Mouse (Mus musculus) stomach, embryonic 15.5 days (tissue): ENCODE results near the gene Slamf7. TPM values are rescaled to one million over a fixed set of nuclear protein-coding genes. Genes with fewer than 3 reads are reported as not detected.

Source experiments
- ATAC-seq: fragments of 200-750 bp; cut with Nextera tagmentation; 2 replicates; pipeline ENCODE4 v1.8.0; 2017; ENCODE audit warnings: low read depth, moderate number of reproducible peaks, moderate TSS enrichment; ENCODE audit not compliant: insufficient read depth, low FRiP score
- H3K27ac ChIP-seq: fragments of 300-500 bp; sonication (generic); 2 replicates; pipeline ENCODE4 v1.5.1; 2015; ENCODE audit warnings: mild to moderate bottlenecking, inconsistent platforms
- H3K27me3 ChIP-seq: fragments of 300-500 bp; sonication (generic); replicated peaks from 2 replicates; pipeline ENCODE4 v1.6.1; 2015; ENCODE audit warnings: inconsistent platforms
- H3K36me3 ChIP-seq: fragments of 300-500 bp; sonication (generic); 2 replicates; pipeline ENCODE4 v1.6.1; 2015; ENCODE audit warnings: inconsistent platforms
- H3K4me1 ChIP-seq: fragments of 300-500 bp; sonication (generic); 2 replicates; pipeline ENCODE4 v1.6.1; 2015; ENCODE audit warnings: inconsistent platforms
- H3K4me2 ChIP-seq: fragments of 300-500 bp; sonication (generic); 2 replicates; pipeline ENCODE4 v1.6.1; 2015; ENCODE audit warnings: mild to moderate bottlenecking, inconsistent platforms
- H3K4me3 ChIP-seq: fragments of 300-500 bp; sonication (generic); replicated peaks from 2 replicates; pipeline ENCODE4 v1.5.1; 2015; ENCODE audit warnings: inconsistent platforms
- H3K9ac ChIP-seq: fragments of 300-500 bp; sonication (generic); 2 replicates; pipeline ENCODE4 v1.6.1; 2015; ENCODE audit warnings: inconsistent platforms
- H3K9me3 ChIP-seq: fragments of 300-500 bp; sonication (generic); 2 replicates; pipeline ENCODE4 v1.6.1; 2016; ENCODE audit warnings: inconsistent platforms
- WGBS: fragments of 180-500 bp; shearing (Covaris S2); methylation state at CpG from one replicate; pipeline ENCODE4 v1.1.7; 2015; 5-methylcytosine and 5-hydroxymethylcytosine counted together
- polyA plus RNA-seq: library from polyadenylated mRNA; unstranded; fragments of >200 nt; fragmentation: Nextera tagmentation; extraction: Ambion mirVana; gene quantifications from 2 replicates; pipeline ENCODE4 v1.2.1, GENCODE M21; 2015

Gene Slamf7
- polyA plus RNA-seq, 1 experiment from 2014 or later: 0.23 TPM

DNA sequence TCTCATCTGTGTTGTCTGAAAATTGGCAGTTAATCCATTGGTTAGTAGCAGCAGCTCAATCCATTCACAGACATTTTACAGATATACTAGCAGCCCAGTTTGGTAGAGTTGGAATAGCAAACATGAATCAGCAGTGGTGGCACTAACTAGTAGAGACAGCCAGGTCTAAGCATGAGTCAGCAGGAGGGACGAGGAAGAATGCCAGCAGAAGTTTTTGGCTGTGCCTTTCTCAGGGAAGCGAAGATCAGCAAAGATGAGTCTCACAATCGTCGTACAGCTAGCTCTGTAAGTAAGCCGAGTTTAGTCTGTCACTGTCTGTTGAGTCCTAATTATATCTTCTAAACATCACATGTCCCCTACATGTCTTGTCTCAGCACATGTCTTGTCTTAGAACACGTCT is 13.5 kb upstream of the Slamf7 start:
- ATAC-seq: no peak
- Histone ChIP-seq H3K9me3 (no peaks in the 10 kb centered on the region), H3K4me1 (no peaks in the 10 kb centered on the region), H3K4me3 (no peak overlapping the region), H3K36me3 (no peaks in the 10 kb centered on the region), H3K27me3 (no peaks in the 10 kb centered on the region), H3K27ac (no peak overlapping the region), H3K9ac (no peak overlapping the region), H3K4me2 (no peak overlapping the region)
- 78% methylated on average over 6 of the region's 6 CpGs for WGBS

GRCm38 (mm10) chr1:171663757-171664156 is 10.9 kb upstream of the Slamf7 start:
- H3K36me3 ChIP-seq: no peaks in the 10 kb centered on the region
- no peak overlapping the region for H3K4me3 ChIP-seq
- H3K27ac ChIP-seq: no peak overlapping the region
- WGBS: 86% methylated on average over 2 of the region's 2 CpGs
- no peaks in the 10 kb centered on the region for H3K4me1 ChIP-seq
- H3K27me3 ChIP-seq: no peaks in the 10 kb centered on the region
- ATAC-seq: no peak
- no peak overlapping the region for H3K9ac ChIP-seq
- H3K4me2 ChIP-seq: no peak overlapping the region
- no peaks in the 10 kb centered on the region for H3K9me3 ChIP-seq

- Histone ChIP-seq H3K27me3 (no peaks in the 10 kb centered on the region), H3K4me2 (no peak overlapping the region), H3K4me3 (no peak overlapping the region), H3K9me3 (no peaks in the 10 kb centered on the region), H3K36me3 (no peaks in the 10 kb centered on the region), H3K27ac (no peak overlapping the region), H3K9ac (no peak overlapping the region), H3K4me1 (no peaks in the 10 kb centered on the region)
- 72% methylated on average over 2 of the region's 2 CpGs for WGBS
- no peak for ATAC-seq
These were observed 8.6 kb upstream of the Slamf7 start for GRCm38 (mm10) chr1:171661482-171661881.

GRCm38 (mm10) chr1:171660423-171660822 is 7.6 kb upstream of the Slamf7 start:
- no peaks in the 10 kb centered on the region for H3K4me1 ChIP-seq
- no peak overlapping the region for H3K27ac ChIP-seq
- no peak for ATAC-seq
- no peaks in the 10 kb centered on the region for H3K9me3 ChIP-seq
- H3K4me3 ChIP-seq: no peak overlapping the region
- no peak overlapping the region for H3K9ac ChIP-seq
- H3K27me3 ChIP-seq: no peaks in the 10 kb centered on the region
- WGBS: 82% methylated on average over 1 of the region's 1 CpGs
- H3K36me3 ChIP-seq: no peaks in the 10 kb centered on the region
- no peak overlapping the region for H3K4me2 ChIP-seq

DNA sequence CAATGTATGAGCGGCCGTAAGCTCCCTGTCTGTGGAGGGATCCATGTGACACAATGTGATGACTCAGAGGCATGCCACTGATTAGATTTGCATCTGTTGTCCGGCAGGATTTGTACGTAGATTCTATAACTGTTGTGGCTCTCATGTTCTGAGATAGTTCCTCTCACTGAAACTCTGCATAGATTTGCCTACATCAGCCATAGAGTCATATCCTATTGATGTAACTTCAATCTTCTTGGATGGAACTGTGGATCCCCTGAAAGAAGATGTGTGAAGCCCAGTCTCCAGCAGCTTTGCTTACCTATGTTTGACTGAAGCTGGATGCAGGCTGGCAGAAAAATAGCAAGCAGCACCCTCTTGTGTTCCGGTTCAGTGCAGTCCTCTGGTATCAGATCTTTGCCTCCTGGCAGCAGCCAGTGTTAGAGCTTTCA is 5.7 kb upstream of the Slamf7 start:
- H3K4me3 ChIP-seq: no peak overlapping the region
- H3K9me3 ChIP-seq: no peaks in the 10 kb centered on the region
- ATAC-seq: no peak
- no peak overlapping the region for H3K4me2 ChIP-seq
- H3K27me3 ChIP-seq: no peaks in the 10 kb centered on the region
- 65% methylated on average over 5 of the region's 5 CpGs for WGBS
- H3K4me1 ChIP-seq: no peaks in the 10 kb centered on the region
- no peaks in the 10 kb centered on the region for H3K36me3 ChIP-seq
- H3K9ac ChIP-seq: no peak overlapping the region
- H3K27ac ChIP-seq: no peak overlapping the region

DNA sequence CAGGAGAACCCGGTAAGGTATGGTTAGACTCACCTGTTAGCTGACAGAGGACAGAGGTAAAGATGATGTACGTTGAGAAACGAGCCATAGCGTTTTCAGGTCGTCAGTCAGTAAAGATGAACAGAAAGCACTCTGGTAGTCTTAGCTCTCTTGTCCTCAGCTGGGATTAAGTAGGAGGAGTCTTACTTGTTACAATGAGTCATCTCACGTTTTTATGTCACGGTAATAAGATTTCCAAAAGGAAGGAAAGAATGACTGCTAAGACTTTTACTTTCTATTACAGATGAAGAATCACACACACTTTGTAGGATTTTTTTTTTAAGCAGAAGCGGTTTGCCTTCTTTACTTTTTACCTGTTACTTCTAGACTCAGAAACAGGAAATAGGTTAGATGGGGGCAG is 4.0 kb downstream of the Slamf7 start:
- Histone ChIP-seq H3K4me2 (no peak overlapping the region), H3K36me3 (no peaks in the 10 kb centered on the region), H3K9me3 (no peaks in the 10 kb centered on the region), H3K9ac (no peak overlapping the region), H3K4me1 (no peaks in the 10 kb centered on the region), H3K4me3 (no peak overlapping the region), H3K27me3 (no peaks in the 10 kb centered on the region), H3K27ac (no peak overlapping the region)
- WGBS: 64% methylated on average over 8 of the region's 8 CpGs
- ATAC-seq: no peak

GRCm38 (mm10) chr1:171647716-171648115 is 5.1 kb downstream of the Slamf7 start:
- H3K27ac ChIP-seq: no peak overlapping the region
- no peak for ATAC-seq
- H3K36me3 ChIP-seq: no peaks in the 10 kb centered on the region
- no peaks in the 10 kb centered on the region for H3K9me3 ChIP-seq
- no peaks in the 10 kb centered on the region for H3K4me1 ChIP-seq
- no peaks in the 10 kb centered on the region for H3K27me3 ChIP-seq
- 85% methylated on average over 5 of the region's 5 CpGs for WGBS
- H3K4me2 ChIP-seq: no peak overlapping the region
- H3K4me3 ChIP-seq: no peak overlapping the region
- H3K9ac ChIP-seq: no peak overlapping the region

DNA sequence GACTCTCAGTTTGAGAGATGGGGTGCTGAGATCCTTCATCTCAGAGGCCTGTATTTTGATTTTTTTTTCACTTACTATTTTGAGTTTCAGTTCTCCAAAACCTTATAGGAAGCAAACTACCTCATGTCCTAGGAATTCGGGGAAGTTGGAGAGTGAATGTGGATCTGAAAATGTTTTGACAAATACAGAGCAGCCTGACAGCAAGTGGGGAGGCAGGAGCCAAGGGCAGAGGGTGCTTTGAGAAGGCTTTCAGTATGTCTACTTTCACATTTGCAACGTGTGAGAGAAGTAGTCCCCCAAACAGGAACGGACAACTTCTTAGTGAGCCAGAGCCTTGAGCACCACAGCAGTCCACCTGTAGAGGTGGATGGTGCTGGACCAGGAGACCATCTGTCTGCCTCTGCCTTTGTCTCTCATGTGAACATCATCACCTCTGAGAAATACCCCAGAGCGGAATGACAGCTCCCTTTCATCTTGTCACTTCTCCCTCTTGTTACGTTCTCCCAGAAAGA is 6.3 kb downstream of the Slamf7 start:
- no peak overlapping the region for H3K4me2 ChIP-seq
- no peak overlapping the region for H3K27ac ChIP-seq
- no peaks in the 10 kb centered on the region for H3K36me3 ChIP-seq
- H3K9ac ChIP-seq: no peak overlapping the region
- H3K4me1 ChIP-seq: no peaks in the 10 kb centered on the region
- WGBS: 60% methylated on average over 5 of the region's 5 CpGs
- no peaks in the 10 kb centered on the region for H3K9me3 ChIP-seq
- H3K27me3 ChIP-seq: no peaks in the 10 kb centered on the region
- ATAC-seq: no peak
- H3K4me3 ChIP-seq: no peak overlapping the region

DNA sequence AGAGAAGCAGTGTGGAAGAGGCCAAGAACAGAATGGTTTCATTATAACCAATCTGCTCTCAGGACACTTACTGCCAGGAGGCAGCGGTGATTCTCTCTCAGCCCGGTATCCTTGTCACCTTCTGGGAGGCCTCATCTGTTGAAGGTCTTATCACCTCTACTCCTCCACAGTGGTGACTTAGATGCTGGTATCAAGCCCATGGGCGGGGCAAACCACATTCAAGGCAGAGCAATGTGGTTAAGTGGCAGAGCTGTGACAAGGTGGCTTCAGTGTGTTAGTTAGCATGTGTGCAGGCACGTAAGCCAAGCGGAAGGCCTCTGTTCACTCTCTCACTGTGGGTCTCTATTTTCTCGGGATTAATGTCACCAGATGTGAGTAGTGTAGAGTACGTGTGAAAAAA is 9.2 kb downstream of the Slamf7 start:
- Histone ChIP-seq H3K4me3 (no peak overlapping the region), H3K9ac (no peak overlapping the region), H3K36me3 (no peaks in the 10 kb centered on the region), H3K4me2 (no peak overlapping the region), H3K27ac (no peak overlapping the region), H3K27me3 (no peaks in the 10 kb centered on the region), H3K9me3 (no peaks in the 10 kb centered on the region), H3K4me1 (no peaks in the 10 kb centered on the region)
- 70% methylated on average over 7 of the region's 7 CpGs for WGBS
- no peak for ATAC-seq

DNA sequence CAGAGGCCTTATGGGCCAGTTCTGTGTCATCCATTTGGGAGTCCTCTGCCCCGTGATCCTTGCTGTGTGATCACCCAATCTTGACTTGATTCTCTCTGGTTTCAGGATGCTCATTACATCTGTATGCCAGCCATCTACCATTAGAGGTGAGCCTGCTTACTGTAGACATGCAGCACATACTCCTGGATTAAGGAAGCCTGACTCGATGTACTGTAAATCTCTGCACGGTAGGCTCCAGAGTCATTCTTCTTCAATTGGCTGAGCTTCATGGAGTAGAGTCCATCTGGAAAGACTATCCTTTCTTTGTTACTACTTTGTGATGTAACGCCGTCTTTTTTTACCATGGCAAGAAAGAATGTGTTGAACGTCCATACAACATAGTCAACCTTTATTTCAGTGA is 12.0 kb downstream of the Slamf7 start:
- H3K4me1 ChIP-seq: no peaks in the 10 kb centered on the region
- H3K4me2 ChIP-seq: no peak overlapping the region
- no peak overlapping the region for H3K9ac ChIP-seq
- H3K4me3 ChIP-seq: no peak overlapping the region
- H3K27me3 ChIP-seq: no peaks in the 10 kb centered on the region
- H3K9me3 ChIP-seq: no peaks in the 10 kb centered on the region
- ATAC-seq: no peak
- H3K36me3 ChIP-seq: no peaks in the 10 kb centered on the region
- H3K27ac ChIP-seq: no peak overlapping the region
- WGBS: 91% methylated on average over 6 of the region's 6 CpGs

DNA sequence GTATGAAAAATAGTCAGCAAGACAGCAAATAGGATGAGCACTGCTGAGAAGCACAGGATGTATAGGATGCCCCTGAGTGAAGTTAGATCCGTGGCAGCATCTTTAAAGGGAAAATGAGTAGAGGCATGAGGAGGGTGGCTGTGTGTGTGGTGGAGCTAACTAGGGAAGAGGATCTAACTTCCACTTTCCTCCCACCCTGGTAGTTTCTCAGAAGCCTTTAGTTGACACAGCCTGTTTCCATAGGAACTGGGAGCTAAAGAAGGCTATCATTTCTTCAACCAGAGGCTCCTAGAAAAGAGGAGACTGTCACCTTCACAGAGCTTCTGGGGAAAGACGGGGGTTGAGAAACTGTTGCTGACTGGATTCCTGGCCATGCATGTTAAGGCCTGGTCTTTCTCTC is 14.1 kb downstream of the Slamf7 start:
- Histone ChIP-seq H3K27ac (no peak overlapping the region), H3K9ac (no peak overlapping the region), H3K27me3 (no peaks in the 10 kb centered on the region), H3K4me3 (no peak overlapping the region), H3K4me1 (no peaks in the 10 kb centered on the region), H3K36me3 (no peaks in the 10 kb centered on the region), H3K9me3 (no peaks in the 10 kb centered on the region), H3K4me2 (no peak overlapping the region)
- 68% methylated on average over 2 of the region's 2 CpGs for WGBS
- ATAC-seq: no peak

GRCm38 (mm10) chr1:171637101-171637500 is 15.7 kb downstream of the Slamf7 start:
- no peak overlapping the region for H3K4me3 ChIP-seq
- no peak overlapping the region for H3K4me2 ChIP-seq
- H3K36me3 ChIP-seq: no peaks in the 10 kb centered on the region
- no peaks in the 10 kb centered on the region for H3K4me1 ChIP-seq
- no peaks in the 10 kb centered on the region for H3K27me3 ChIP-seq
- no peaks in the 10 kb centered on the region for H3K9me3 ChIP-seq
- WGBS: 80% methylated on average over 8 of the region's 8 CpGs
- no peak overlapping the region for H3K27ac ChIP-seq
- no peak overlapping the region for H3K9ac ChIP-seq
- no peak for ATAC-seq

DNA sequence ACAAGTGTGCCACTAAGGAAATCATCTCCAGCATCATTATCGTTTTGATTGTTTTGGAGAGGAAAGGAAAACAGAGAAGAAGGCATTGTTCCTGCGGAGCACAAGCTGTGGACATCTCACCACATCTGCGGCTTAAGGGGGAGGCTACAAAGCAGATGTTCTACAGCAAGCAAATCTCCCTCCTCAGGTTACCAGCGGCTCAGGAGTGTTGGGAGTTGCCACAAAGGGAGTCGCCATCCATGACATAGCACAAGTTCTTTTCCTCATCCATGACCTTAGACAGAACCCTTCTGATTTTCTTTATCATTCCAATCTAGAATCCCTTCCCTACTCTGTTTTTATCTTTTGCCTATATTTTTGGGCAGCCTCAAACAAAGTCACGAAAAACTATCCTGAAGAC is 17.1 kb downstream of the Slamf7 start:
- Histone ChIP-seq H3K4me3 (no peak overlapping the region), H3K27me3 (no peaks in the 10 kb centered on the region), H3K9me3 (no peaks in the 10 kb centered on the region), H3K9ac (no peak overlapping the region), H3K36me3 (no peaks in the 10 kb centered on the region), H3K4me1 (no peaks in the 10 kb centered on the region), H3K4me2 (no peak overlapping the region), H3K27ac (no peak overlapping the region)
- ATAC-seq: no peak
- WGBS: 49% methylated on average over 6 of the region's 6 CpGs
